Mouse (Mus musculus): ENCODE measurements at regions not wholly inside any gene's neighbourhood (a gene's known extent, or its start where the extent isn't known, plus 50 kb on each side); places are given as distances from the start of the nearest gene placed in this dataset.

DNA sequence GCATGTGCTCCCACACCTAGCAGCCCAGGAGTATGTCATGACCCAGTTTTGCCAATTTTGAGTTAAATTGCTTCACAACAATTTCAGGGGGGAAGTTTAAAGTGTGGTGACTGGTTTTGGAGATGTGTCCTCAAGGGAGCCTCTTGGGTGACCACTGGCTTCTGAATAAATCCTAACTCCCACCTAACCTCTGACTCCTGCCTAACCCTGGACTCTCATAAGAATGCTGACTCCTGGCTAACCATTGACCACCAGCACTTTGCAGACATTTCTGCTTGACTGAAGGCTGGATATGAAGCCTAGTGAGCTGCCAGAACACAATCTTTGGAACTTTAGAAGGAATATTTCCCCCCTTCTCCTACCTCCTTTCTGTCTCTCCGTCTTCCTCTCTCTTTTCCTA, 133.3 kb upstream of the Tmpo start:
- DNase-seq (ENCODE audit: low spot score in 2 of 2) = no peak

GRCm38 (mm10) chr10:91313316-91313715, 132.2 kb upstream of the Tmpo start:
- no peak for DNase-seq (ENCODE audit: low spot score in 2 of 2)

GRCm38 (mm10) chr10:91312913-91313312, 131.8 kb upstream of the Tmpo start:
- no peak for DNase-seq (ENCODE audit: low spot score in 2 of 2)

GRCm38 (mm10) chr10:91300067-91300466, 119.0 kb upstream of the Tmpo start:
- no peak for DNase-seq (ENCODE audit: low spot score in 2 of 2)

- DNase-seq (ENCODE audit: low spot score in 2 of 2) = no peak
These were observed 116.8 kb upstream of the Tmpo start for GRCm38 (mm10) chr10:91297792-91298460.

- DNase-seq (ENCODE audit: low spot score in 2 of 2) = no peak
These were observed 114.2 kb upstream of the Tmpo start for GRCm38 (mm10) chr10:91295345-91295744.

- no peak for DNase-seq (ENCODE audit: low spot score in 2 of 2)
These were observed 112.1 kb upstream of the Tmpo start for GRCm38 (mm10) chr10:91293226-91293625.

DNA sequence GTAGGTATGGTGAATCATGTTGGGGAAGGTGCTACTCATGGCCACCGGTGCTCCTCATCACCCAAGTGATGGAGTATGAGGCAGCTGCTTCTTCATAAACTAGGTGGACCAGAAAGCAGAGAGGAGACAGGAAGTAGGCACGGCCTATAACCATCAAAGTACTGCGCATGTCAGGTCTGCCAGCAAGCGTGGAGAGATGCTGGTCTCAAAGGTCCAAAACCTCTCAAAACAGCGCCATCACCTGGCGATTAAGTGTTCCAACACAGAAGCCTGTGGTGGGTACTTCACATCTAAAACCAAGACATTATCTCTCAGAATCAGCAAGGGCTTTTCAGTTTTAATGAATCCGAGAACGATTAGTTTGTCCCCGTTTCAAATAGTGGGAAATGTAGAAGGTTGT, 103.1 kb upstream of the Tmpo start:
- no peak for DNase-seq (ENCODE audit: low spot score in 2 of 2)

- peak; percentile 59 to 83 for DNase-seq (ENCODE audit: low spot score in 2 of 2)
These were observed 90.0 kb upstream of the Tmpo start for GRCm38 (mm10) chr10:91270955-91271741.

DNA sequence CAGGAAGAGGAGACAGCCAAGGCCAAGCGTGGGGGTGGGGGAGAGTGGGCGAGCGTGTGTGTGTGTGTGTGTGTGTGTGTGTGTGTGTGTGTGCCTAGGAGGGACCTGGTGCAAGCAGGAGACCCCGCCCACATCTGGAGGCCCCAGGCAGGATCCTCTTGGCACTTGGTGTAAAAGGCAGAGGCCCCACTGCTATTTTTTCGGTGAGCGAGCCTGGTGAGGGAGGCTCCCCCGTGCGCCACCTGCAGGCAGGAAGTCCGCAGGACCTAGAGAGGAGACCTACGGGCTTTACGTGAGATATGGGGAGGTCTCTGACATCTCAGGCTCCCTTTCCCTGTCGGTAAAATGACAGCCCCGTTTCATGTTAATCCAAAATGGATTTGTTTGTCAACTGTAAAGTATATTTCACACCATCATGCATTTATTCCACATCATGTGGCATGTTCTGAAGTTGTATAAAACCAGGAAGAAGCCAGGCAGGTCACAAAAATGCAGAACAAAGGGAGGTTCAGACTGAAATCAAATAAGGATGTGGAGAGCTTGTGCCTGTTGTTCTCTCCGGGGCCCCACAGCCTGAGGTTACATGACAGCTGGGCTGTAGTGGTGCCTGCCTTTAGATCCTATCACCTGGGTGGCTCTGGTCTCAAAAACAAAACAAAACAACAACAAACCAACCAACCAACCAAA, 89.3 kb upstream of the Tmpo start:
- DNase-seq (ENCODE audit: low spot score in 2 of 2) = peak; percentile 25 to 53

DNA sequence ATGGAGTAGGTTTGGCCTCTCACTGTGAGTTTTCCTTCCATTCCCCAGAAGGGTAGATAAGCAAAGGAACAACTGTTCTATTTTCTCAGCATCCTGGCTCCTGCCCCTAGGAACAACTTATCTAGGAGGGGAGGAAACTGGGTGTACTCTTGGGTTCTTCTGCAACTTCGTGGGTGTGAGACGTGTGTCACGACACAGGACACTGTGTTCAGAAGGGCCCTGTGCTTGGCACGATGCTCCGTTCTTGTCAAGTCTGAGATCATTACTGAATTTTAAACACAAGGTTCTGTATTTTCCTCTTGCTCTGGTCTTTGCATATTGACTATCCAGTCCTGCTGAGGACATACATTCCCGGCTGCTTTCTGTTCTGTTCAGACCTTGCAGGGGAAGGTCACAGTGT, 86.8 kb upstream of the Tmpo start:
- no peak for DNase-seq (ENCODE audit: low spot score in 2 of 2)

- DNase-seq (ENCODE audit: low spot score in 2 of 2) = no peak
These were observed 79.3 kb upstream of the Tmpo start for GRCm38 (mm10) chr10:91260416-91260815.

- DNase-seq (ENCODE audit: low spot score in 2 of 2) = no peak
These were observed 68.6 kb upstream of the Tmpo start for GRCm38 (mm10) chr10:91249681-91250195.

DNA sequence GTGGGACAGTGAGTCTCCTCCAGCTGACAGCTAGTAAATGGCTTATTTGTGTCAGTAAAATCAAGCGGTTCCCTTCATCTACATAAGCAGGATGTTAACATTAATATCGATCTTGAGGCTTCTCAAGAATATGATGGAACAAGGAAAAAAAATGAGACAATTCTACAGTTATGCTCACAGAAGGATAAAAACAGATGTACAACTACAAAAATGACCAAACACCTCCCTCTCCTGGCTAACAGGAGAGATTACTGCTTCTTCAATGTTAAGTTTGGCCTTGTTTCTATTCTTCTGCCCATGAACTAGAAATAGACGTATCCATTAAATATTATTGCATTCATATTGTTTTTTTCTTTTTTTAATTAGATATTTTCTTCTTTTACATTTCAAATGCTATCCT, 63.2 kb upstream of the Tmpo start:
- DNase-seq (ENCODE audit: low spot score in 2 of 2) = no peak

GRCm38 (mm10) chr10:91242491-91243046, 61.5 kb upstream of the Tmpo start:
- no peak for DNase-seq (ENCODE audit: low spot score in 2 of 2)

GRCm38 (mm10) chr10:91241611-91242005, 60.5 kb upstream of the Tmpo start:
- DNase-seq (ENCODE audit: low spot score in 2 of 2) = no peak

DNA sequence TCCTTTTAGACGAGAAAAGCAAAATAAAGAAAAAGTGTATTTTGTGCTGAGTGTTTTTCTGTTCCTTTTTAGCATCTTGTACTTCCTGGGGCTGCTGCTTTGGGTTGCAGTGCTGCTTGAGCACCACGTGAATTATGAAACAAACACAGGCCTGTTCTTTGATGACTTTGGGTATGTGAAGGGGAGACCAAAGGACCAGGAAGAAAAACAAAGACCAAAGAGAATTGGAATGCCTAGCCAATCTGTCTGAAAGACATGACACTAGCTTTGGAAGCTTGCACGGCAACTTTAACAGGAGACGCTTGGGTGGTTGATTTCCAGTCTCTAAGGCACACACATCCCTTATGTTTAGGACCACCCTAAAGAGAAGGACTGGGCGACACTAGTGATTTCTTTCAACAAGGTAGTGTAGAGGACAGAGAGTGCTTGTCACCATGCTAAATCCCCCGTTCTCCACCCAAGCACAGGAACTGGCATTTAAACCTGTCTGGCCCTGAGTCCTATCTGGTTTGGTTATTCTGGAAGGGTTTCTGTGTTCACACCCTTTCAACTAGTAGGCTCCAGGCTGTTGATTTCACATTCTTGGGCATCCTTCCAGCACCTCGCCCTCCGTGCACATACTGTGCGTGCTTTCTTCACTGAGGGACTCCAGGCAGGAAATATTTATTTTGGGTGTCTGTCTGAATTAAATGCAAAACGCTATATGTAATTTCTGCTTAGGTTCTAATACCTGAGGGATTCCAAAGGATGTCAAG, 59.9 kb upstream of the Tmpo start:
- peak; percentile 23 to 55 for DNase-seq (ENCODE audit: low spot score in 2 of 2)

GRCm38 (mm10) chr10:91240320-91240719, 59.2 kb upstream of the Tmpo start:
- no peak for DNase-seq (ENCODE audit: low spot score in 2 of 2)

- no peak for DNase-seq (ENCODE audit: low spot score in 2 of 2)
These were observed 55.7 kb upstream of the Tmpo start for GRCm38 (mm10) chr10:91236844-91237243.

DNA sequence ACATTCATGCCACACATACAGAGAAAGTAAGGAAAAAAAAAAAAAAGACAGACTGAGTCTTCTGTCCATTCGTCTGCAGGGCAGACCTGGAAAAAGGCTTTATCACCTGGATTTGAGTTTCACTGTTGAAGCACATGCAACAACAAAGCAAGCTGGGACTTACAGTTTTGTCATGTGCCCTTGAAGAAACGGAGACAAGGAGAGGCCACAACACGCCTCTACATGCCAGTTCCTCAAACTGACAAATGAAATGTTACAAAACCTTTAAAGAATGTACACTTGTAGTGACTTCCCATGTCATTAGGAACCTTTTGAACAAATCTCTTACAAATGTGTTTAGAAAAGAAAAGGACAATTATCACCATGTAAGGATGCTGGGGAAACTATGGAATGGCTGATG, 53.6 kb upstream of the Tmpo start:
- DNase-seq (ENCODE audit: low spot score in 2 of 2) = no peak
